In the genomic region with DNA sequence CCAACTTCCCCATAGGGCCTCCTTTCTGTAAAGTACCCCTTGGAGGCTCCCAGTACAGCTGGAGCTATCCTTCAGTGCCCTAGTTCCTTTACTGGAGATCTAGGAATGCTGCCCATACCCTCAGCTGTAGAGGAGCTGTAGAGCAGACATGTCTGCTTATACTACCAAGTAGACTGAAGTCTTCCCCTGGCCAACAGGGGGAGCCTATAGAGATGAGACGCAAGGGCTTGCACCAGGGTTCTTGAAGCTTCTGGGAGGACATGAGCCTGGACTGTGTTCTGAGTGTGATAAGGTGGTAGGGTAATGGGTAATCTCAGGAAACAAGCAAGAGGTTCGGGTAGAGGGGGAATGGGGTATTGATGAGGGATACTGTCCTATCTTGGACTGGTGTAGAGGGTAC, we compare ENCODE assay signal across 13 mouse cellular contexts. TPM values are rescaled to one million over a fixed set of nuclear protein-coding genes. Genes with fewer than 3 reads are reported as not detected.
DNase-seq lines count a peak whose midpoint lies in the region; ATAC-seq and TF ChIP-seq lines count a peak whose summit lies in the region.
"Had no signal": no experiment of that assay in that cellular context is flagged by ENCODE, and none has a peak within 500 bp of the region (broad histone marks: within the 10 kb centered on the region; RNA-seq: fewer than 3 reads in every experiment).

No protein-coding gene starts in this region.

- no peaks in the 10 kb centered on the region; a peak in 1 of 4 replicates for H3K4me1 ChIP-seq in liver, embryonic 14.5 days (replicated peaks; ENCODE audit: control insufficient read depth in 2 of 2, insufficient read depth in 2 of 2, low read length in 1 of 2)
- H3K4me1 ChIP-seq: embryonic facial prominence, embryonic 10.5 days had no signal

- H3K4me2 ChIP-seq in liver, embryonic 14.5 days (ENCODE audit: low read depth), result no peak overlapping the region
- H3K4me2 ChIP-seq: hindbrain, embryonic 12.5 days; neural tube, embryonic 13.5 days had no signal

- ATAC-seq in liver, embryonic 14.5 days (ENCODE audit: insufficient read depth), result peak; percentile 68
- ATAC-seq in activated CD4-positive, CD25-positive, alpha-beta regulatory T cell, adult 4 months, result no peak

- H3K9me3 ChIP-seq in liver, embryonic 14.5 days (ENCODE audit: control insufficient read depth, low read length), result no peaks in the 10 kb centered on the region
- H3K9me3 ChIP-seq: embryonic facial prominence, embryonic 10.5 days; hindbrain, embryonic 12.5 days; megakaryocyte, embryonic 14.5 days; neural tube, embryonic 13.5 days had no signal

- 0 out of 2 replicates have a peak, but pooled peaks cover 8% of the 10 kb centered on the region for H3K36me3 ChIP-seq in liver, embryonic 14.5 days (replicated peaks; ENCODE audit: control insufficient read depth, insufficient read depth, low read depth)

- H3K4me3 ChIP-seq in gastrocnemius, adult 2 months, result no peak overlapping the region
- H3K4me3 ChIP-seq in liver, embryonic 14.5 days (ENCODE audit: insufficient read depth in 1 of 2, low read depth in 2 of 2, low read length in 2 of 2), result no peak overlapping the region
- H3K4me3 ChIP-seq: embryonic facial prominence, embryonic 10.5 days; hindbrain, embryonic 12.5 days; neural tube, embryonic 13.5 days had no signal

- no peak overlapping the region for H3K27ac ChIP-seq in gastrocnemius, adult 2 months
- H3K27ac ChIP-seq in liver, embryonic 14.5 days, result no peak overlapping the region
- H3K27ac ChIP-seq: embryonic facial prominence, embryonic 10.5 days; hindbrain, embryonic 12.5 days; neural tube, embryonic 13.5 days had no signal

- intact Hi-C loops in gastrocnemius, adult 2 months (cut with DNase I), result no loop called here

- no peaks in the 10 kb centered on the region for H3K27me3 ChIP-seq in liver, embryonic 14.5 days (ENCODE audit: control insufficient read depth, insufficient read depth, low read length)
- H3K27me3 ChIP-seq: hindbrain, embryonic 12.5 days; megakaryocyte, embryonic 14.5 days; neural tube, embryonic 13.5 days had no signal

- TF ChIP-seq EP300 in liver, embryonic 14.5 days (IDR thresholded peaks at IDR 0.05; ENCODE audit: low read depth), result no peak

- DNase-seq in gastrocnemius, adult 2 months, result no peak
- no peak for DNase-seq in gastrocnemius, adult 18-20 months (ENCODE audit: low spot score)
- DNase-seq in thymus, postnatal 14 days, result peak; percentile 40
- no peak for DNase-seq in thymus, postnatal 10 days (ENCODE audit: low spot score in 2 of 2)
- DNase-seq in liver, embryonic 14.5 days (ENCODE audit: low read depth in 3 of 3, low spot score in 3 of 3), result peak in 1 of 3 experiments; percentile 53
- no peak for DNase-seq in ovary, postnatal 36 days (ENCODE audit: low spot score)
- DNase-seq in gastrocnemius, postnatal 4 days (ENCODE audit: low spot score in 2 of 2), result no peak
- DNase-seq: gastrocnemius, postnatal 36 days had no signal

- no peak overlapping the region for H3K9ac ChIP-seq in liver, embryonic 14.5 days (replicated peaks)
- H3K9ac ChIP-seq: hindbrain, embryonic 12.5 days; neural tube, embryonic 13.5 days had no signal

- WGBS in liver, embryonic 14.5 days (ENCODE audit: insufficient replicate concordance), result 33% methylated on average over 2 of the region's 2 CpGs

- TF ChIP-seq CTCF in gastrocnemius, adult 2 months (IDR thresholded peaks at IDR 0.05), result peak; percentile 20; the same call in 1 of the 2 replicates
- peak; percentile 83 for TF ChIP-seq CTCF in liver, embryonic 14.5 days (IDR thresholded peaks at IDR 0.05; ENCODE audit: low read depth)

RNA-seq across cellular contexts. Expression of gene Tspan4, which starts 16.1 kb away (rescaled TPM):
- 1 to 10 TPM; 7.6 to 8.2 TPM for total RNA-seq in gastrocnemius, adult 2 months (2021)
- total RNA-seq in gastrocnemius, adult 18-20 months (2021), result 1 to 10 TPM; 6.6 to 7.1 TPM
- polyA plus RNA-seq in liver, embryonic 14.5 days (2012; rRNA removed), result 32.1 and 37.4 TPM in 2 replicates
- 42.1 and 43.0 TPM in 2 replicates for polyA plus RNA-seq in liver, embryonic 14.5 days (2014; fragmentation: Nextera tagmentation; extraction: Ambion mirVana)
- 10 to 100 TPM; 19.6 to 19.7 TPM for total RNA-seq in gastrocnemius, postnatal 4 days (2021)
- 1 to 10 TPM; 1.5 to 2.7 TPM for polyA plus RNA-seq in activated CD4-positive, CD25-positive, alpha-beta regulatory T cell, adult 4 months (2017; shearing (Covaris generic))

RNA-seq across cellular contexts. Expression of gene Polr2l, which starts 16.2 kb away (rescaled TPM):
- 10 to 100 TPM; 55.5 to 58.8 TPM for total RNA-seq in gastrocnemius, adult 2 months (2021)
- 10 to 100 TPM; 62.0 to 64.3 TPM for total RNA-seq in gastrocnemius, adult 18-20 months (2021)
- 10.9 and 24.6 TPM in 2 replicates for polyA plus RNA-seq in liver, embryonic 14.5 days (2012; rRNA removed)
- 52.4 and 54.7 TPM in 2 replicates for polyA plus RNA-seq in liver, embryonic 14.5 days (2014; fragmentation: Nextera tagmentation; extraction: Ambion mirVana)
- 10 to 100 TPM; 35.3 to 35.9 TPM for total RNA-seq in gastrocnemius, postnatal 4 days (2021)
- 10 to 100 TPM; 22.3 to 22.6 TPM for polyA plus RNA-seq in activated CD4-positive, CD25-positive, alpha-beta regulatory T cell, adult 4 months (2017; shearing (Covaris generic))

RNA-seq across cellular contexts. Expression of gene Cd151, which starts 24.0 kb away (rescaled TPM):
- total RNA-seq in gastrocnemius, adult 2 months (2021), result 10 to 100 TPM; 83.2 to 90.2 TPM
- total RNA-seq in gastrocnemius, adult 18-20 months (2021), result 10 to 100 TPM; 82.6 to 90.7 TPM
- 20.0 and 22.0 TPM in 2 replicates for polyA plus RNA-seq in liver, embryonic 14.5 days (2012; rRNA removed)
- polyA plus RNA-seq in liver, embryonic 14.5 days (2014; fragmentation: Nextera tagmentation; extraction: Ambion mirVana), result 12.8 and 13.8 TPM in 2 replicates
- 10 to 100 TPM; 87.2 to 88.8 TPM for total RNA-seq in gastrocnemius, postnatal 4 days (2021)
- polyA plus RNA-seq in activated CD4-positive, CD25-positive, alpha-beta regulatory T cell, adult 4 months (2017; shearing (Covaris generic)), result 1 to 10 TPM; 8.3 to 8.7 TPM

RNA-seq across cellular contexts. Expression of gene Cracr2b, which starts 30.3 kb away (rescaled TPM):
- 1 to 10 TPM; 6.1 to 6.3 TPM for total RNA-seq in gastrocnemius, adult 2 months (2021)
- 1 to 10 TPM; 7.2 to 8.9 TPM for total RNA-seq in gastrocnemius, adult 18-20 months (2021)
- polyA plus RNA-seq in liver, embryonic 14.5 days (2012; rRNA removed), result 1.3 and 2.6 TPM in 2 replicates
- 0.89 and 1.9 TPM in 2 replicates for polyA plus RNA-seq in liver, embryonic 14.5 days (2014; fragmentation: Nextera tagmentation; extraction: Ambion mirVana)
- 1 to 10 TPM; 8.9 to 9.3 TPM for total RNA-seq in gastrocnemius, postnatal 4 days (2021)
- polyA plus RNA-seq in activated CD4-positive, CD25-positive, alpha-beta regulatory T cell, adult 4 months (2017; shearing (Covaris generic)), result not detected

RNA-seq across cellular contexts. Expression of gene Pnpla2, which starts 36.2 kb away (rescaled TPM):
- 100 to 1,000 TPM; 345 to 348 TPM for total RNA-seq in gastrocnemius, adult 2 months (2021)
- 100 to 1,000 TPM; 288 to 309 TPM for total RNA-seq in gastrocnemius, adult 18-20 months (2021)
- 6.7 TPM in 2 replicates for polyA plus RNA-seq in liver, embryonic 14.5 days (2012; rRNA removed)
- polyA plus RNA-seq in liver, embryonic 14.5 days (2014; fragmentation: Nextera tagmentation; extraction: Ambion mirVana), result 9.0 and 9.4 TPM in 2 replicates
- total RNA-seq in gastrocnemius, postnatal 4 days (2021), result 100 to 1,000 TPM in 1 of 2 experiments, 10 to 100 TPM in 1; 98.6 to 133 TPM
- polyA plus RNA-seq in activated CD4-positive, CD25-positive, alpha-beta regulatory T cell, adult 4 months (2017; shearing (Covaris generic)), result 10 to 100 TPM; 58.2 to 70.2 TPM
